Mouse (Mus musculus) MEL (cell line): ENCODE measurements around the gene Synpo2l. TPM values are rescaled to one million over a fixed set of nuclear protein-coding genes. Genes with fewer than 3 reads are reported as not detected.

Experiments used
- DNase-seq: peaks from one replicate; pipeline ENCODE4 v3.0.0; 2011; ENCODE audit warnings: low read depth, low spot score
- H3K27ac ChIP-seq: 2 replicates; pipeline ENCODE4 v1.5.1; 2012; ENCODE audit warnings: low read depth, mild to moderate bottlenecking, control low read depth, low read length, moderate library complexity; ENCODE audit not compliant: control insufficient read depth
- H3K27me3 ChIP-seq, 2 experiments: fragments of 150-350 bp in 1 of 2; sonication (generic) in 1 of 2; 2 replicates each; pipeline ENCODE4 v1.6.1; 2012; ENCODE audit warnings: low read length in 2 of 2, mild to moderate bottlenecking in 2 of 2, improper control_type of control experiment in 1 of 2, moderate library complexity in 1 of 2; ENCODE audit not compliant: insufficient read depth in 2 of 2, control insufficient read depth in 1 of 2
- H3K36me3 ChIP-seq, 2 experiments: 2 replicates each; pipeline ENCODE4 v1.6.1; 2012 to 2014; ENCODE audit warnings: low read length in 2 of 2, improper control_type of control experiment in 1 of 2, inconsistent platforms in 1 of 2, mild to moderate bottlenecking in 1 of 2; ENCODE audit not compliant: insufficient read depth in 2 of 2, control insufficient read depth in 1 of 2
- H3K4me1 ChIP-seq, 2 experiments: fragments of 150-350 bp in 1 of 2; sonication (generic) in 1 of 2; 2 replicates each; pipeline ENCODE4 v1.6.1; 2012; ENCODE audit warnings: low read length in 2 of 2, improper control_type of control experiment in 1 of 2, mild to moderate bottlenecking in 1 of 2; ENCODE audit not compliant: insufficient read depth in 2 of 2, control insufficient read depth in 1 of 2
- H3K4me3 ChIP-seq, 2 experiments: fragments of 150-350 bp in 1 of 2; sonication (generic) in 1 of 2; 2 replicates each; pipeline ENCODE4 v1.5.1; 2012; ENCODE audit warnings: low read depth in 2 of 2, low read length in 2 of 2, mild to moderate bottlenecking in 2 of 2, moderate library complexity in 2 of 2, control low read depth in 1 of 2, improper control_type of control experiment in 1 of 2; ENCODE audit not compliant: control insufficient read depth in 1 of 2, insufficient read depth in 1 of 2
- H3K79me2 ChIP-seq: 2 replicates; pipeline ENCODE4 v1.6.1; 2012; ENCODE audit warnings: mild to moderate bottlenecking, low read length, moderate library complexity; ENCODE audit not compliant: control insufficient read depth, poor library complexity, insufficient read depth
- H3K9ac ChIP-seq: 2 replicates; pipeline ENCODE4 v1.6.1; 2012; ENCODE audit warnings: low read depth, mild to moderate bottlenecking, control low read depth, low read length, moderate library complexity; ENCODE audit not compliant: control insufficient read depth, poor library complexity, severe bottlenecking
- H3K9me3 ChIP-seq: fragments of 150-350 bp; sonication (generic); replicated peaks from 2 replicates; pipeline ENCODE4 v1.6.1; 2012; ENCODE audit warnings: mild to moderate bottlenecking, low read length, improper control_type of control experiment, moderate library complexity; ENCODE audit not compliant: insufficient read depth
- BHLHE40 ChIP-seq: IDR thresholded peaks from 2 replicates; pipeline ENCODE4 v1.6.1; 2012; ENCODE audit warnings: low read depth, mild to moderate bottlenecking, inconsistent platforms, low read length, improper control_type of control experiment, borderline replicate concordance
- CHD1 ChIP-seq: IDR thresholded peaks from 2 replicates; pipeline ENCODE4 v1.6.1; 2012; ENCODE audit warnings: low read depth, mild to moderate bottlenecking, inconsistent platforms, low read length, improper control_type of control experiment
- CTCF ChIP-seq, 3 experiments: IDR thresholded peaks in 2 of 3; conservative IDR thresholded peaks in 1 of 3; 2 replicates each; pipeline ENCODE4 v1.5.1; 2011 to 2012; ENCODE audit warnings: low read length in 3 of 3, low read depth in 2 of 3, mild to moderate bottlenecking in 2 of 3, improper control_type of control experiment in 1 of 3, inconsistent platforms in 1 of 3, mixed read lengths in 1 of 3, moderate library complexity in 1 of 3; ENCODE audit not compliant: control insufficient read depth in 1 of 3, insufficient read depth in 1 of 3, poor library complexity in 1 of 3, severe bottlenecking in 1 of 3
- EP300 ChIP-seq, 2 experiments: IDR thresholded peaks; 2 replicates each; pipeline ENCODE4 v1.6.1; 2011; ENCODE audit warnings: improper control_type of control experiment in 2 of 2, low read length in 2 of 2, low read depth in 1 of 2, mild to moderate bottlenecking in 1 of 2
- GATA1 ChIP-seq: IDR thresholded peaks from 2 replicates; pipeline ENCODE4 v1.6.1; 2011; ENCODE audit warnings: low read depth, low read length, improper control_type of control experiment
- HCFC1 ChIP-seq: IDR thresholded peaks from 2 replicates; pipeline ENCODE4 v1.6.1; 2012; ENCODE audit warnings: low read depth, mild to moderate bottlenecking, inconsistent platforms, low read length, improper control_type of control experiment, moderate library complexity
- MAFK ChIP-seq: IDR thresholded peaks from 2 replicates; pipeline ENCODE4 v1.6.1; 2011; ENCODE audit warnings: low read depth, mild to moderate bottlenecking, low read length, improper control_type of control experiment, borderline replicate concordance
- MAX ChIP-seq: IDR thresholded peaks from 2 replicates; pipeline ENCODE4 v1.6.1; 2011; ENCODE audit warnings: low read length, improper control_type of control experiment
- MAZ ChIP-seq: IDR thresholded peaks from 2 replicates; pipeline ENCODE4 v1.6.1; 2012; ENCODE audit warnings: low read depth, mild to moderate bottlenecking, inconsistent platforms, low read length, improper control_type of control experiment
- MEF2A ChIP-seq: IDR thresholded peaks from 2 replicates; pipeline ENCODE4 v1.6.1; 2014; ENCODE audit warnings: low read depth, mild to moderate bottlenecking, inconsistent platforms, low read length, improper control_type of control experiment; ENCODE audit not compliant: poor library complexity, insufficient replicate concordance, severe bottlenecking; ENCODE audit errors: extremely low read depth
- MYB ChIP-seq: IDR thresholded peaks from 2 replicates; pipeline ENCODE4 v1.6.1; 2011; ENCODE audit warnings: mild to moderate bottlenecking, low read depth, low read length, improper control_type of control experiment
- NELFE ChIP-seq: IDR thresholded peaks from 2 replicates; pipeline ENCODE4 v1.6.1; 2011; ENCODE audit warnings: low read depth, low read length, improper control_type of control experiment
- NRF1 ChIP-seq: IDR thresholded peaks from 2 replicates; pipeline ENCODE4 v1.6.1; 2014; ENCODE audit warnings: low read depth, mild to moderate bottlenecking, inconsistent platforms, low read length, improper control_type of control experiment, moderate library complexity; ENCODE audit not compliant: poor library complexity, insufficient read depth, severe bottlenecking
- POLR2A ChIP-seq, 2 experiments: IDR thresholded peaks; 2 replicates each; pipeline ENCODE4 v1.6.1; 2011 to 2012; ENCODE audit warnings: low read length in 2 of 2, mild to moderate bottlenecking in 2 of 2, control low read depth in 1 of 2, improper control_type of control experiment in 1 of 2, low read depth in 1 of 2, moderate library complexity in 1 of 2; ENCODE audit not compliant: control insufficient read depth in 1 of 2, insufficient read depth in 1 of 2, poor library complexity in 1 of 2
- POLR2AphosphoS2 ChIP-seq: IDR thresholded peaks from 2 replicates; pipeline ENCODE4 v1.6.1; 2011; ENCODE audit warnings: low read length, improper control_type of control experiment
- POLR2AphosphoS5 ChIP-seq: IDR thresholded peaks from 2 replicates; pipeline ENCODE4 v1.6.1; 2012; ENCODE audit warnings: low read depth, borderline replicate concordance, mild to moderate bottlenecking, inconsistent platforms, low read length, moderate library complexity, mixed read lengths
- RAD21 ChIP-seq: IDR thresholded peaks from 2 replicates; pipeline ENCODE4 v1.6.1; 2011; ENCODE audit warnings: mild to moderate bottlenecking, low read depth, low read length, improper control_type of control experiment
- RCOR1 ChIP-seq: IDR thresholded peaks from 2 replicates; pipeline ENCODE4 v1.6.1; 2012; ENCODE audit warnings: low read depth, mild to moderate bottlenecking, inconsistent platforms, low read length, improper control_type of control experiment
- SIN3A ChIP-seq: IDR thresholded peaks from 2 replicates; pipeline ENCODE4 v1.6.1; 2012; ENCODE audit warnings: low read length, improper control_type of control experiment, inconsistent platforms
- SMC3 ChIP-seq: IDR thresholded peaks from 2 replicates; pipeline ENCODE4 v1.6.1; 2011; ENCODE audit warnings: low read depth, low read length, improper control_type of control experiment
- TBP ChIP-seq: IDR thresholded peaks from 2 replicates; pipeline ENCODE4 v1.8.0; 2011; ENCODE audit warnings: low read depth, low read length, improper control_type of control experiment
- TCF12 ChIP-seq: IDR thresholded peaks from 2 replicates; pipeline ENCODE4 v1.6.1; 2014; ENCODE audit warnings: low read depth, mild to moderate bottlenecking, inconsistent platforms, low read length, improper control_type of control experiment, moderate library complexity
- ZMIZ1 ChIP-seq: IDR thresholded peaks from 2 replicates; pipeline ENCODE4 v1.6.1; 2012; ENCODE audit warnings: low read depth, mild to moderate bottlenecking, inconsistent platforms, low read length, improper control_type of control experiment, moderate library complexity
- ZNF384 ChIP-seq: IDR thresholded peaks from 2 replicates; pipeline ENCODE4 v1.6.1; 2012; ENCODE audit warnings: low read depth, mild to moderate bottlenecking, inconsistent platforms, low read length, improper control_type of control experiment
- polyA plus RNA-seq, 2 experiments: library from polyadenylated mRNA; stranded (reverse) in 1 of 2; unstranded in 1 of 2; fragments of >175 nt in 1 of 2; fragments of >200 nt in 1 of 2; gene quantifications; 2 replicates each; pipeline versions ENCODE4 v1.2.1 to v1.2.4; 2012; ENCODE audit warnings: low replicate concordance in 2 of 2, low read depth in 1 of 2; ENCODE audit not compliant: insufficient read length in 2 of 2, insufficient read depth in 1 of 2, missing spikeins in 1 of 2
- total RNA-seq: library from RNA; depleted of rRNA; stranded (reverse); fragments of 300-350 nt; gene quantifications from 2 replicates; pipeline ENCODE4 v1.2.3, GENCODE M21; 2012

Gene Synpo2l
- total and polyA plus RNA-seq, 3 experiments = 0.04 to 0.06 TPM; not detected in 1

- TF ChIP-seq MEF2A (peak; percentile 93; the same call in 1 of the 2 replicates), MAX (peak; percentile 63; the same call in 1 of the 2 replicates), MAFK (peak; percentile 26; the same call in 1 of the 2 replicates), POLR2A (IDR thresholded peaks at IDR 0.05; ENCODE audit: control insufficient read depth in 1 of 2, insufficient read depth in 1 of 2, low read depth in 1 of 2, low read length in 2 of 2, poor library complexity in 1 of 2) (no peak), POLR2AphosphoS5 (no peak), TCF12 (peak; percentile 65), ZNF384 (no peak), BHLHE40 (peak; percentile 42; the same call in 1 of the 2 replicates), EP300 (IDR thresholded peaks at IDR 0.05; ENCODE audit: low read depth in 1 of 2, low read length in 2 of 2) (peak; percentile 86 to 87), RCOR1 (peak; percentile 64; the same call in 1 of the 2 replicates), SMC3 (no peak), TBP (0 out of 2 replicates have a peak, but pooled peaks have one; percentile 21), NELFE (no peak), MAZ (no peak), POLR2AphosphoS2 (no peak), NRF1 (no peak), ZMIZ1 (0 out of 2 replicates have a peak, but pooled peaks have one; percentile 19), GATA1 (peak; percentile 93), SIN3A (peak; percentile 94), MYB (0 out of 2 replicates have a peak, but pooled peaks have one; percentile 19), HCFC1 (0 out of 2 replicates have a peak, but pooled peaks have one; percentile 40)
Observed at GRCm38 (mm10) chr14:20698515-20698914, 30.4 kb upstream of the Synpo2l start (continued).

GRCm38 (mm10) chr14:20696986-20697385 lies 28.8 kb upstream of the Synpo2l start:
- Histone ChIP-seq H3K27me3 (no peaks in the 10 kb centered on the region), H3K9me3 (no peaks in the 10 kb centered on the region), H3K4me3 (no peak overlapping the region), H3K79me2 (peaks cover 41% of the 10 kb centered on the region), H3K27ac (no peak overlapping the region; the same call in 1 of the 2 replicates), H3K9ac (no peak overlapping the region), H3K36me3 (peaks cover 18 to 47% of the 10 kb centered on the region in 2 experiments), H3K4me1 (peaks cover 20 to 26% of the 10 kb centered on the region in 2 experiments)
- DNase-seq = no peak
- TF ChIP-seq BHLHE40 (no peak), RAD21 (peak; percentile 39), CTCF (IDR thresholded peaks at IDR 0.05 in 2 of 3, conservative IDR thresholded peaks at IDR 0.05 in 1 of 3; ENCODE audit: control insufficient read depth in 1 of 3, insufficient read depth in 1 of 3, low read depth in 2 of 3, low read length in 3 of 3, poor library complexity in 1 of 3, severe bottlenecking in 1 of 3) (peak in 2 of 3 experiments; percentile 29 to 45; a peak in 3 of 6 replicates), CHD1 (no peak)
